Mouse (Mus musculus) heart, adult 11 months (tissue): ENCODE data around the gene Pcyt2.
A peak's percentile ranks its signal among the peaks of the same experiment; 100 is the strongest.

Experiments used
- DNase-seq: peaks from one replicate; pipeline ENCODE4 v3.0.0; 2022

The Pcyt2 gene

DNA sequence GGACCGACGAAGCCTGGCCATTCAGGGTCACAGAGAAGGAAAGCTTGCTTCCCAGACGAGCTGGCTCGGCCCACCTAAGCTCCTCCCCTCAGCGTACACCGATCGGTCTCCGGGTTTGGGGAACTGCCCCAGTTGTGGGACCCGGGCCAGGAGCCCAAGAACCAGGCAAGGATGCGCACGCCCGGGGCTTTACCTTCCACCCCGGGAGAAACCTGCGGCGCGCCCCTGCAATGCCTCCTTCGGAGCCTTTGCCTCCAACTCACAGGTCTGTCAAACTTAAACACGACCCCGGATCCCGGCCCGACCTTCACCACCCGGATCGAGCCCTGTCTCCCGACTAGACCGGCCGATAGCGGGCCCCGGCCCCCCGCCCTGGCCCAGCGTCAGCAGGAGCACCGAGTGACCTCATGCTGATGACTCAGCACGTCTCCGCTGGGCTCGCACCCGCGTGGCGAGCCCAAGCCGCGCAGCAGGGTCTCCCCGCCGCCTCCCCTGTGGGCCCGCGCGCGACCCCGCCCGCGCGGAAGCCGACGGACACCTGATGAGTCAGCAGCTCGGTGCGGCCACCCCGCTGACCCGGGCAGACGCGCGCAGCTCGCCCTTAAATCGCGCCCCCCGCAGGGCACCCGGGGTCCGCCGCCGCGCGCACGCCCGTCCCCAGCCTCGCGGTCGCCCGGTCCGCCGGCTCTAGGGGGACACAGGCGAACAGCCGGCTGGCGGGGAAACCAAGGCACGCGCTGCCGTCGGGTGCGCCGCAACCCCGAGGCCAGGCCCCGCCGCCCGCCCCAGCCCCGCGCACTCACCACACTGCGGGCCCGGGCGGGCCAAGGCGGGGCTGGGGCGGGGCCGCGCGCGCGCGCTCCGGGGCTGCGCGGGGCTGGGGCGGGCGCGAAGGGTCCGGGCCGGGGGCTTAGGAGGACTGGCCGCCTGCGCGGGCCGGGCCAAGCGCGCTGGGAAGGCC, 15.1 kb upstream of the Pcyt2 start:
- DNase-seq: peak; percentile 98

- DNase-seq: peak; percentile 83
Observed at GRCm38 (mm10) chr11:120631726-120632448, 14.2 kb upstream of the Pcyt2 start.

DNA sequence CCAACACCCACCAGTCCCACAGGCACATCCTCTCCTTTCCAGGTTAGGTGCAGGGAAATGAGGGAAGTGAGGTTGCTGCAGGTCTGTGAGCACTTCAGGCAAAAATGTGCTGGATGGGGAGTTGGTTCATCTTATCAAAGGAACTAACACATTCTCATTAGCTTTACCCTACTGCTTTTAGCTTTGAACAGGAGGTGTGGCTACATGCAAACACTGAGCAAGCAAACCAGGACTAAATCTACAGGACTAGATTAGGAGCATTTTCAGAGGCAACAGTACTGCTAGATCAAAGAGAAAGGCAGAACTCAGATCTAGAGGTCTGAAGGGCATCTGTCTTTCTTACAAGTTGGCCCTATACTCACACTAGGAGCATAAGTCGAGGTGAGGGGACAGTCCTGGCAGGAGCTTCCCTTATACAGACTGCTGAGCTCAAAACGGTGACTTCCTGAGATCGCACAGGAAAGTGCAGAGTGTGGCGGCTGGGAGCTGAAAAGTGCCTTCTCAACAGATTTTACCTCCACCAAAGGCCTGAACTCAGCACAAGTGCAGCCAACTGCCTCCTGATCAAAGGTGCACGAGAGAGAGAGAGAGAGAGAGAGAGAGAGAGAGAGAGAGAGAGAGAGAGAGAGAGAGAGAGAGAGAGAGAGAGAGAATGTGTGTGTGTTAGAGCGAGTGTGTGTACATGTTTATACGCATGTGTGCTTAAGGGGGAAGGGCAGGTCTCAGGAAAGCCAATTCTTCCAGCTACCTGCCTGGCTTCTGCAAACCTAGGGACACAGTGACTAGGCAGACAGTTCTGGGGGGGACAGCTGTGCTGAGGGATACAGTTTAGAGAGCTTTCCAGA, 13.4 kb upstream of the Pcyt2 start:
- DNase-seq: peak; percentile 85

DNA sequence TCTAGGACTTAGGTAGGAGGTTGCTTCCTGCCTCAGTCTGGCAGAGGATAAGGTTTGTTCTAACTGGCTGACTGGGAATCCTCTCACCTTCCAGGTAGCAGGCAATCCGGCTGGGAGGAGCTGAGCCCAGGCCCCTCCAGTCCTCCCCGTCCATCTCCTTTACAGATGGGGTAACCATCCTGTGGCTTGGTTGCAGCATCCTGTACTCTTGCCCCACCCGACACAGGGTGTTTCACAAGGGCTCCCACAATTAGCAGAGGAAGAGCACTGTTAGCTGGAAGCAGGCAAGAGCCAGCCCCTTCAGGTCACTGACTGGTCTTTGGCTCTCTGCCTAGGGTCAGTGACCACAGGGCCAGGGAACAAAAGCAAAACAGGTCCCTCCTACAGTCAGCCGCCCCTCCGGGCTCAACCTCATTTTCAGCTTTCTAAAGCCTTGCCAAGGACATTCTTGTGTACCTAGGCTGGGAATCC, 12.7 kb upstream of the Pcyt2 start:
- DNase-seq: peak; percentile 97

- peak; percentile 98 for DNase-seq
Observed at GRCm38 (mm10) chr11:120629911-120630310, 12.2 kb upstream of the Pcyt2 start.

DNA sequence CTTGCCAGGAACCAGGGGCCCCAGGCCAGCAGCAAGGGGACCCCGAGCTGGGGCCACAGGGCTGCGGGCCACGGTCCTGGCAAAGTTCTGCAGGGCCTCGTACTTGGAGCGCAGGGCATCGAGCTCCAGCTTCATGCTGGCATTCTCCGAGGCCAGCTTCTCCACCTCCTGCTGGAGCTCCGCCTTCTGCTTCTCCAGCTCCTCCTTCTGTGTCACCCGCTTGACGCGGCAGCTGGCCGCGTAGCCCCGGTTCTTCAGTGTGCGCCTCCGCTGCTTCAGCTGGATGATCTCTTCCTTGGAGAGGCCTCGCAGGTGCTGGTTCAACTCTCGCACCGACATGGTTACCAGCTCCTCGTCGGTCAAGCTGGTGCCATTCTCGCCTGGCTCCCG, 11.6 kb upstream of the Pcyt2 start:
- DNase-seq: peak; percentile 96

DNA sequence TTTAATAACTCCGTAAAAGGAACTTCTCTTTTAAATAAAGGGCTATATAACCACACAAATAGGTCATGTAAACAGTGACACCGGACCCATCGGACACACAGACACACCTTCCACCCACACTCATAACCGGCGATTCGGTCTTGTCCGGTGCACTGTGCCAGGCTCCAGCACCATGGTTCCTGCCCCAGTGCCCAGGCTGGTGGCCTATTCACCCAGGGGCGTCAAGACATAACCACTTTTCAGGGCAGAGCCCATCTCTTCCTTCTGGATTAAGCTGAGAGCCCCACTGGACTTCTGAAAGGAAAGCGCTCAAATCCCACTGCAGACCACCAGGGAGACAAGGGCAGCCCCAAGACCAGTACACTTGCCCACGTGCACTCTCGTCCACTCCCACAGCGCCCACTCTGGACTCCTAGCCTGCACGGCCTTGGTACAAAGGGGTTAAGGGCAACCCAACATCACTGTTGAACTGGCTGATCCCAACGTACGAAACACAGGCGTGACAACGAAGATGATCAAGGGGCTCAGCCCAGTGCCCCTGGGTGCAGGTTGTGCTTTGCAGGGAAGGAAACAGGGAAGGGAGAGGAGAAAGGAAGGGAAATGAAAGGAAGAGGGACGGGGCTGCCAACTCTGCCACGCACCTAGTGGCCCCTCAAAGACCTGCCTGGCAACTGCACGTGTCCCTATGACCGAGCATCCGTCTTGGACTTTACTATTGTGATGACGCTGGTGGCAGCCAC, 11.0 kb upstream of the Pcyt2 start:
- peak; percentile 92 for DNase-seq

DNA sequence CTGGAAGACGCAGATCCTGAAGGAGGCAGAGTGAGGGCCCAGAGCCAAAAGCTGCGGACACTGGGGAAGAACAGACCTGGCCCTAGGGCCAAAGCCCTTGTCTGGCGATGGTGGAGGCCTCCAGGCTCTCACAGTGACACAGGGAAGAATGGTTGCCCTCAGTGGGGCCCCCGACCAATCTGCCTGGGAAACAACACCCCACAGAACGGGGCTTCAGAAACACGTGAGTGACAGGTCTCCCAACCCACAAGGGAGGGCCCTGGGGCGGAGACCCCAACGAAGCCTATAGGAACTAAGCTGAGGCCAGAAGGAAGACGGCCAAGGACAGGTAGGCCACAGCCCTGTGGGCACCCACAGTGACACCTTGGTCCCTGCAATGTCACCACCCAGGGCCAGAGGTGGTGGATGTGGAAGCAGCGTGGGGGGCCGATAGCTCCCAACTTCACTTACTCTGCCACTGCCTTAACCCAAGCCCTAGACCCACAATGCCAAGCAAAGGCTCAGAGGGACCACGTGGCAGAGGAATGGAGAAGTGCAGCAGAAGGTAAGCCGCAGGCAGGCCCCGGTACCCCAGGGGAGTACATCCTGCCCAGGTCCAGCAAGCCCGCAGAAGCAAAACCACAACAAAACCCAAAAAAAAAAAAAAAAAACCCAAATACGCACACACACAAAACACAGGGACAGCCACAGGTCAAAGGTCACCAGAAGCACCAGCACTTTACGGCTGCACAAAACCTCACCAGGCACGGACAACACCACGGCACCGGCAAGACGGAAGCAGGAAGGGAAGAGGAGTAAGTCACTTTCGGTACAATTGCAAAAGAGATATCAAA, 9.9 kb upstream of the Pcyt2 start:
- DNase-seq: peak; percentile 94

DNA sequence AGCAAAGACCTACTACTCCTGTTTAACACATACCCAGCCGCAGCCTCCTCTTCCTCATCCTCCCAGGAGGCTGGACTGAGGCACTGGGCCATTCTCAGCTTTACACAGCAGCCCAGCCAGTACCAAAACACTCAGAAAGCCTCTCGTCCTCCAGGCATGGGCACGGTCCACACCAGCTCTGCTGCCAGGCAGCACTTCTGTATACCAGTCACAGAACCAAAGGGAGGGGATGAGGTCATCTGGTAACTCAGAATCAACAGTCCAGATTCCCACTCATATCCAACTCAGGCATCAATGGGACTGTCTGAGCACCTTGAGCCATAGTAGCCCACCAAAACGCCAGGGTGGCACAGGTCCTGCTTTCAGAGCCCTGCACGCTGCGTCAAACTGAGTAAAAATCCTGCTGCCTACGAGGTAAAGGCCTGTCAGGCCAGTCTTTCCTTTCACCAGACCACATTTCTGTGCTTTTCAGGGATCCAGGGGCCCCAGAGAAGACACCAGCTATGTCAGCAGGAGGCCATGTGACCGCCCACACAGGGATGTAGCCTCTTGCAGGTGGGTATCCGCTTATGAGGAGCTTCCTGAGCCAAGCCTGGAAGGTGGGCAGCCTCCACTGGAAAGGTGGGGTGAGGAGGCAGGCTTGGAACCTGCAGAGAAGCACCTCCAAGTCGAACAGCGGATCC, 9.2 kb upstream of the Pcyt2 start:
- DNase-seq: peak; percentile 91

GRCm38 (mm10) chr11:120625152-120625775, 7.5 kb upstream of the Pcyt2 start, which contains the start of gene Sirt7:
Sirt7 (minus strand) TSS chr11:120625240.
- peak; percentile 94 for DNase-seq

- DNase-seq: peak; percentile 99
Observed at GRCm38 (mm10) chr11:120624680-120625111, 7.0 kb upstream of the Pcyt2 start.

DNA sequence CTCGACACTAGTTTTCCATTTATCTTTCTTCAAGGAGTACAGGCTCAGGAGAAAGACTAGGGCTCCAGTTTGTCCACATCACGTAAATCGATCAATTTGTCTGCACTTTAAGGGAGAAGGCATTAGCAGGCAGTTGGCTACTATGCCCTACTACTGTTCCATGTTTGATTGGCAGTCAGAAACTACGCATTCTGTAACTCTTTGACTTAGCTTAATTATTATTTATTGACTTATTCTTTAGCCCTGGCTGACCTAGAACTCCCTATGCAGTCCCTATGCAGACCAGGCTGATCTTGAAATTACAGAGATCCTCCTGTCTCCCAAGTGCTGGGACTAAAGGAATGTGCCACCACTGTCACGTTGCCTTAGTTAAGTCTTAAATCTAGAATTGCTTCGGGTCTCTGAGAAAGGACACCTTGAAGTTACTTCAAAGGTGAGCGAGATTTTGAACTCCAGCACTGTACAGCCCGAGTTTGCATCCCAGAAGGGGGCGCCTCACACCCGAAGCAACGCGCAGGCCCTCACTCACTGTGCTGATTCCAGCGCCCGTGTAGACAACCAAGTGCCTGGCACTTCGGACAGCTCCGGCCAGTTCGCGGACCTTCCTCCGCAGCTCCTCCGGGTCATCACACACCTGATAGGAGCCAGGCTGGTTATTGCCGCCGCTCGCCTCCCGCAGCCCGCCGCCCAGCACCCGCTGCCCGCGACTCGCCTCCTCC, 6.4 kb upstream of the Pcyt2 start:
- no peak for DNase-seq

- no peak for DNase-seq
Observed at GRCm38 (mm10) chr11:120622805-120623204, 5.1 kb upstream of the Pcyt2 start.

DNA sequence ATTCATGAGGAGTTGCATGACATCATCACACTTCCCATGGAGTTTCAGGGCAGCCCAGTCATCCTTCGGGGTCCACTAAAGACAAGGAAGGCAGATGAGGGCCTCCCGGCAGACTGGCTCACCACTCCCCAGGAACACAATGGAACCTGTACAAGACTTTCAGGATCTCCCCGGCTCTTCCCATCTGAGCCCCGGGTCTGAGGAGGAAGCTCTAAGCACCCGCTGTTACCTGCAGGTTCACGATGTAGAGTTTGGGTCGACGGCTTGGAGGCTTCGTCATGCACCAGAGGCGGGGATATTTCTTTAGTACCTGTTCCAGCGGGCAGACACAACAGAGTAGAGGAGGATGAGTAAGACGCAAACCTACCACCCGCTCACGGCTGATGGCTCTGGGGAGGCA, 2.5 kb upstream of the Pcyt2 start:
- peak; percentile 90 for DNase-seq

GRCm38 (mm10) chr11:120618619-120619535, 1.1 kb upstream of the Pcyt2 start:
- peak; percentile 93 for DNase-seq

- peak; percentile 93 for DNase-seq
Observed at GRCm38 (mm10) chr11:120616617-120617294, 980 bp downstream of the Pcyt2 start.

DNA sequence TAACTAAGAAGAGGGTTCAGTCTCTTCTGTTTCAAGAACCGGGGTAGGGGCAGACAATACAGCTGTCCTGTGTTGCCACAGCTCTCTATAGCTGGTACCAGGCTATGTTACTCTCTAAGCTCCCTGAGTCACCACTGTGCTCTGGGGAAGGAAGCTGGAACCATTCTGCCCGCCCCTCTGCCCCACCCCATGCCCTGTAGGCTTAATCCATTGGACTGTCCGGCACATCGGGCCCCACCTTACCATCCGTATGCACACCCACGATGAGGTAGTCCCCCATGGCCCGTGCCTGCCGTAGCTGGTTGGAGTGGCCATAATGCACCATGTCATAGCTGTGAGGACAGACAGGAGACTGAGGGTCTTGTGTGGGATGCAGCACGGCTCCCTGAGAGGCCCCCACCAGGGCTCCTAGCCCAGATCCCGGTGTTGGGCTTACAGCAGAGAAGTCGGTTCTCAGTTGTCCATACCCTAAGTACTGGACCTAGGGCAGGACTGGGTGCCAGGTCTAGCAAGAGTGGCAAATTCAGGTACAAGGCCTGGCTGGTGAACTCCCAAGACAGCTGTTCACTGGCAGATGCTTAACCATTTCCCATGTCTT, 2.0 kb downstream of the Pcyt2 start:
- peak; percentile 92 for DNase-seq
